Mouse (Mus musculus): ENCODE measurements around the gene Fzd5.

- TF ChIP-seq TAL1 (IDR thresholded peaks at IDR 0.05; ENCODE audit: low read length), result no peak
- no peak for TF ChIP-seq GATA1 (IDR thresholded peaks at IDR 0.05; ENCODE audit: low read length)
Measured at GRCm38 (mm10) chr1:64688046-64688445, 49.5 kb downstream of the Fzd5 start.
